Mouse (Mus musculus) adrenal gland, postnatal 25 days (tissue): ENCODE measurements around the gene Dennd2c. TPM values are rescaled to one million over a fixed set of nuclear protein-coding genes. Genes with fewer than 3 reads are reported as not detected.
A peak's percentile ranks its signal among the peaks of the same experiment; 100 is the strongest.

Experiments used
- DNase-seq: peaks from one replicate; pipeline ENCODE4 v3.0.0; 2021; ENCODE audit warnings: mixed read lengths
- long read RNA-seq: library from polyadenylated mRNA; stranded (forward); transcript quantifications from one replicate; pipeline ENCODE4 v2.0.0, GENCODE M21; 2021
- total RNA-seq: library from RNA; stranded (reverse); gene quantifications from 2 replicates; pipeline ENCODE4 v1.2.3, GENCODE M21; 2021

The Dennd2c gene
- total RNA-seq: 1.4 and 1.5 TPM in 2 replicates
- long read RNA-seq: 0 reads

DNA sequence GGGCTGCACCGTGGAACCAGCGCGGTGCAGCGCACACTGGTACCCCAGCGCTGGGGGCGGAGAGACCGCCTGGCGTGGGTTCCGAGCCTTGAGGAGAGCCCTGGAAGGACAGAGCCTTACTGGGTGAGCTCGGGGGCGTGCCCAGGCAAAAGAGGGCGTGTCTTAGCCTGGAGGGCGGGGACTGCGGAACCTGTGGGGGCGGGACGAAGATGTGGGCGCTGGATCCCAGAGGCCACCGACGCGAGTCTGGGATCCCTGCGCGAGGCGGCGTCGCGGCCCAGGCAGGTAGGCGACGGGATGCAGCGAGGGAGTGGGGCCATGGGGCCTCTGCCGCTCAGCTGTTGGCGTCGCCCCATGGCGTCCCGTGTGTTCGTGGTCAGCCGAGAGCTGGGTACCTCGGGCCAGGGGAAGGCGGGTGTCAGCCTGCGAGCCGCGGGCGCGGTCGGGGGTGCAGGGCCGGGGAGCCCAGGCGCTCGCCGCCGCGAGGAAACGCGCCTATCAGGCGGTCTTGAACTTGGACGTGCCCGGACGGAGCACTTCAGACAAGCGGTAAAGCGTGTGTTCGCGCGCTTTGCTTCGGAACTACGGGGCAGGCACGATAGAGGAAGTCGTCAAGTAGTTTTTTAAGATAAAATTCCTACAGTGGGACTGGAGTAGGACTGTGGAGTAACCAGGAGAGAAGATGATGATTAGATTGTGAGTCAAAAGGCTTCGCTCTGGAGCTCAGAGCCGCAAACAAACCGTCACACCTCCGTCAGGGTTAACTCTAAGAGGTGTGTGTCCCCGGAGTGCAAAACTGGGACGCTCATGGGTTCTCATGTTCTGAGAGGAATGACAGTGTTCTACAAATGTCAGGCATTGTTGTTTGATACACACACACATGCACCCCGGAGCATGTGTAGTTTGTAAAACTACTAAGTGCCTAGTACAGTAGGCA is at the start of gene Dennd2c:
TSS of gene Dennd2c (plus strand) at position 151 of the 937 bp plus-strand sequence.
- peak; percentile 95 for DNase-seq

DNA sequence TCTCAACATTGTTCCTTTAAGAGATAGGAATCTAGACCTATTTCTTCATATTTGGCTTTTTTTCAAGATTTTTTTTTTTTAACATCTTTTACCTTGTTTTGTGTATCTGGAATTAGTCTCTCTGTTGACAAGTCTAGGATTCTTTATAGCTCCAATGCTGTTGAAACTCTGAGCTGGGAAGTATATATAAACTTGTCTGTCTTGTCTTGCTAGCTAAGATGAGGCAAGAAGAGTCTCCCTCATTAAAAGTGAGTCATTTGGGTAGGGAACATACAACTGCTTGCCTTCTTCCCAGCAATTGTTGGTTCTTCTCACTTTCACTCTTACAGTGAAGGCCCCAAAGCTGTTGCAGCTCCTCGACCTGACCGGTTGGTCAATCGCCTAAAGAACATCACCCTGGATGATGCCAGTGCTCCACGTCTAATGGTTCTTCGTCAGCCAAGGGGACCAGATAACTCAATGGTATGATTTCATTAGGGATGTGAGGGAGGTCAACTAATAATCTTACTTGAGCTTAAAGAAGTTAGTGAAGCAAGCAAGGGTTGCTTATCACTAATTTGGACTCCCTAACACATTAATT is 46.3 kb upstream of the Dennd2c start:
- DNase-seq: no peak

DNA sequence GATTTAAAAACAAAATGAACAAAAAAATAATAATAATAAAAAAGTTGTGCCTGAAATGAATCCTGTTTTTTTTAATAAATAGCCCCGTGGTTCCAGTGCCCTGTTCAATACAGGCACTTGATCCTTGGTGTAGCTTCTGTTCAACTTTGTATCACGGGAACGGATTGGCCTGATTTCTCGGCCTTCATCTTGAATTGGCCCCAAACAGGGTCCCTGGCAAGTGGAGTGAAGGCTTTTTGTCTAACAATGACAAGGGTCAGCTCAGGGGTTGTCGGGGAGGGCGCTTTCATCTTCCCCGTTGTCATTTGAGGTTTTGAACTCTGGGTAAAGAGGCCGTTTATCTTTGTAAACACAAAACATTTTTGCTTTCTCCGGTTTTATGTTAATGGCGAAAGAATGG is 44.7 kb upstream of the Dennd2c start:
- no peak for DNase-seq

GRCm38 (mm10) chr3:103058207-103059157 is 43.9 kb upstream of the Dennd2c start, which contains the start of gene Nras:
TSS of gene Nras (plus strand) at chr3:103058285.
- peak; percentile 97 for DNase-seq

GRCm38 (mm10) chr3:103066927-103067326 is 35.5 kb upstream of the Dennd2c start:
- no peak for DNase-seq

- no peak for DNase-seq
These were observed 33.4 kb upstream of the Dennd2c start for GRCm38 (mm10) chr3:103068971-103069370.

DNA sequence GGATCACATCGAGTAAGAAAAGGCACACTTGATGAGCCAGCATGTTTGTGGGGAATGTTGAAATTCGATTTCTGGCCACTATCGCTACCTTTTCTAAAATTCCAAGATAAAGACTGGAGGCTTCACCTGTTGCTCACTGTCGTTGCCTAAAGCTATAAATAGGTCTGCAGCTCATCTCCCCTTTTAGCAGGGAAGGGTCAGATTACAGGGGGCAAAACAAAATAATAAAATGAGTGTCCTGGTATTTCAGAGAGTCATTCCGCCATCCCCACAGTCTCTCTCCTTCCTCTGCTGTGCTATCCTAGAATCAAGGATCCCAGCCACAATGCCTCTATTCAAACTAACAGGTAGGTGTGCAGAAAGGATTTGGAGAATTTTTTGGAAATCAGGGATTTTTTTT is 28.6 kb upstream of the Dennd2c start, which contains the start of gene Ampd1:
TSS of gene Ampd1 (plus strand) at position 244 of the 400 bp plus-strand sequence.
- no peak for DNase-seq

DNA sequence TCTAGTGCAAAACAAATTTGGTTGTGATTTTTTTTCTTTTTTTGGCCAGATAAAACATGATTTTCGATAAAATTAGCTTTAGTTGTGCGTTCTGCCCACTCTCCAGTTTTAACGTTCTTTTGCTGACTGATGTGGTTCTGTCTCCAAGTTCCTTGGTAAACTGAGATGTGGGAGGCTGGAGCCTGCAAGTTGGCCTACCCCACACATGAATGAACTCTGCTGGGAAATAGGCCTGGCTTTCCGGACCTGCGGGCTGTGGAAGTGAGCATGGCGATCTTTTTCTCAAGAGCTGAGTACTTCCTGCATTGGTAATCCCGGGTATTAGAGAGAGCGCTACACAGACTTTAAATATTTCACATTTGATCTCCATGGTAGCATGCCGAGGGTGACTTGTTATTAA is 26.5 kb upstream of the Dennd2c start:
- DNase-seq: no peak

DNA sequence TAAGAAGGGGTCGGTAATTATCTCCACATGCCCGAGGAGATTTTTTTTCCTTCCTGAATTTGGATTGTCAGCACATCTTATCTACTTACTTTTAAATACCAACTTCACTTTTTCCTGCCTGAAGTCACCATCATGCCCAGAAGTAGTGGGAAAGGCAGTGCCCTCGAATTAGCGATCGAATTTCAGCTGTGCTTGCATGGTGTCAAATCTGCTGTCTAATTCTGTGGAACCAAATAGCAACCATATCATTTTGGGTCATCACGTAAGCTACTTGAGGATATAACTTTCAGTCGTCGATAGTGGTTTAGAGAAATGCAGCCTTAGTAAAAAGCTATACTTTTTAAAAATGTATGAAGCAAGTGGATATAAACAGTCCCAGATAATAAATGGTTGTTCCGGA is 25.9 kb upstream of the Dennd2c start:
- no peak for DNase-seq

DNA sequence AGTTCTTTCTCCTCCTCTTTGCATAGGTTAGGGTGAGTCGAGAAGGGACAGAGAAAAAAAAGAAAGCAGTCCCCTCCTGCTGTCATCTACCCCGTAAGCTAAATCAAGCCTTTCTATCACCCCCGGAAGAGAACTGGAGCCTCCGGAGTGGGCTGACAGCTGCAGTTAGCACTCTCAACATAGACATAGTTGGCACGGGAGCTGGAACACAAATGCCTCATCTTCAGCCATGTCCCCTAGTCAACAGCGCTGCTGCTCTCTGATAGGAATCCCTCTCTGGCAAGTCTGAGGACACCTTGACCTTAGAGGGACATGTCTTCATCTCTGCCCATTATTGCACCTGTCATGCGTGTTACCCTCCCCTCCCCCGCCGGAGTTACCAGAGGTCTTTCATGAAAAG is 23.1 kb upstream of the Dennd2c start:
- no peak for DNase-seq

- DNase-seq: no peak
These were observed 21.4 kb upstream of the Dennd2c start for GRCm38 (mm10) chr3:103081051-103081450.

DNA sequence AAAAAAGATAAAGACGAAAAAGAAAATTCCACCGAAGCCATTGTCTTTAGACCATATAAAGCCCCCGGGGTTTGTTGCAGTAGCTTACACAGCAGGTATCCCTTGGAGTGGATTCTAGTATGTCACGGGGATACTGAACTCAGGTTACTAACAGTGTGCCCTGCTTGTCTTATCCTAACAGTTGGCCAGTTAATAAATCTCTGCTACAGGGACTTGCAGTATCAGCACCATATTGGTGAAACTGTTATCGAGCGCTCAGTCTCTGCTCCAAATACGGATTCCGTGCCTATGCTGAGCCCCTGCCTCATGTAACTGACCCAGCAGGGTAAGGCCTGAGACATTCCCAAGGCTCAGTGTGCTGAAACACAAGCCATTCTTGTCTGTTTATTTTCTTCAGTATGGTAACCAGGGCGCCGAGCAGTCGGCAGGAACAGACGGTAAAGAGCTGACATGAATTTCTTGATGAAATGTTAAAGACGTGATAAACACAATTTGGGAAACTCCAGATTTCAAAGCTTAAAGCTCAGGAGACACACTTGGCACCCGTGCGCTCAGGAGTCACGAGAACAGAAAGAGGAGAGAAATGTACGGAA is 20.4 kb upstream of the Dennd2c start:
- DNase-seq: no peak

- DNase-seq: no peak
These were observed 19.6 kb upstream of the Dennd2c start for GRCm38 (mm10) chr3:103082761-103083160.

DNA sequence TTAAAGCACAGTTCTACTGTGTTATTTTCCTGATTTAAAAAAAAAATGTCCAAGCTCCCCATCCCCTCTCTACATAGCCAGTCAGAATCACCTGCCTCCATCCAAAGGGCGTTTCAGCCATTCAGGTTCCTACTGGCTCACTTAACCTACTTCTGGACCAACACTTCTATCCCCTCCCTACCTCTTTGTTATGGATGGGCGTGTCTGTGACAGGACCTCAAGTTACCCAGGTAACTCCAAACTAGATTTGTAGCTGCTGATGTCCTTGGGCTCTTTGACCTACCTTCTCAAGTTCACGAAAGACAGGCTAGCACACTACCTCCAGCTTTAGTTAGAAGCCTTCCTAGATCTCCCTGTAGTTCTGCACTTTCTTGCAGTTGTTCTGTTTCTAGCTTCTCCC is 16.4 kb upstream of the Dennd2c start:
- DNase-seq: no peak

DNA sequence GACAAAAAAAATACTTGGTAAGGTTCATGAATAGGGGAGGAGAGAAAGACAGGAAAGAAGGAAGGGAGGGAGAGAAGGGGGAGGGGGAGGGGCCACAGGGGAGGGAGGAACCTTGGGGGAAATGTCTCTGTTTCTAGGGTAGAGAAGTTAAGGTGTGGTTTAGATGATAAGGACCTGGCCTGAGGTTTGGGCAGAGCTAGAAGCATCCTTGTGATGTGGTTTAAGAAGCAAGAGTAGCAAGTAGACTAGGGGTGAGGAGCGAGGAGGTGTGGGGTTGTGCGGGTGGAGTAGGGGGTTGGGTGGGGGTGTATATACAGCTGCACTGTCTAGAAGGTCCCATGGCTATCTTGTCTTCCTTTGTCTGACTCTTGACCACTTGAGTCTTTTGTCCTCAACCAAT is 10.7 kb upstream of the Dennd2c start:
- no peak for DNase-seq

- DNase-seq: no peak
These were observed 3.7 kb upstream of the Dennd2c start for GRCm38 (mm10) chr3:103098662-103099061.

GRCm38 (mm10) chr3:103099667-103100066 is 2.7 kb upstream of the Dennd2c start:
- no peak for DNase-seq

DNA sequence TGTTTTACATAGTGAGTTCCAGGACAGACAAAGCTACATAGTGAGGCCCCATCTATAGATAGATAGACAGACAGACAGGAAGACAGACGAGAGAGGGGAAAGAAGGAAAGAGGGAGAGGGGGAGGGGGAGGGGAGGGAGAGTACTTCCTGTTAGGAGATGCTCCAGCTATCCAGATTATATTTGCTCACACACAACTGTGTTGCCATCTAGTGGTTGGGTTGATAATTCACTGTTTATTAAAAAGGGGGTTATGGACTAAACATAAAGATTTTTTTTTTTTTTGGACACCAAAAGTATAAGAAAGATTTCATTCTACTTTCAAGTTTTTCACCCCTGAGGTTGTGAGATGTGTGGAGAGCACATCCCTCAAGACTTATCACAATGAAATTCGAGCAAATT is 1.7 kb upstream of the Dennd2c start:
- no peak for DNase-seq

GRCm38 (mm10) chr3:103101194-103101593 is 1.2 kb upstream of the Dennd2c start:
- no peak for DNase-seq

GRCm38 (mm10) chr3:103101909-103102308 is 495 bp upstream of the Dennd2c start:
- DNase-seq: no peak

- no peak for DNase-seq
These were observed 5.3 kb downstream of the Dennd2c start for GRCm38 (mm10) chr3:103107565-103108240.
